Mouse (Mus musculus) CH12.LX (cell line): ENCODE results near the gene Vasp. TPM values are rescaled to one million over a fixed set of nuclear protein-coding genes. Genes with fewer than 3 reads are reported as not detected.
A peak's percentile ranks its signal among the peaks of the same experiment; 100 is the strongest.

ENCODE experiments used
- DNase-seq: peaks from one replicate; pipeline ENCODE4 v3.0.0-alpha.2; 2013; ENCODE audit errors: extremely low read depth
- H3K27ac ChIP-seq: 2 replicates; pipeline ENCODE4 v1.5.1; 2012; ENCODE audit warnings: low read depth, mild to moderate bottlenecking, control low read depth, moderate library complexity; ENCODE audit not compliant: insufficient read depth
- H3K27me3 ChIP-seq: replicated peaks from 2 replicates; pipeline ENCODE3; 2012; ENCODE audit warnings: inconsistent platforms
- H3K36me3 ChIP-seq, 2 experiments: replicated peaks in 1 of 2; 2 replicates each; pipeline versions ENCODE3 to v1.6.1; 2012; ENCODE audit warnings: inconsistent platforms in 1 of 2, low read length in 1 of 2, mild to moderate bottlenecking in 1 of 2, mixed read lengths in 1 of 2, moderate library complexity in 1 of 2; ENCODE audit not compliant: control insufficient read depth in 1 of 2, insufficient read depth in 1 of 2
- H3K4me1 ChIP-seq, 2 experiments: 2 replicates each; pipeline ENCODE4 v1.6.1; 2012; ENCODE audit warnings: inconsistent platforms in 1 of 2, moderate library complexity in 1 of 2; ENCODE audit not compliant: insufficient read depth in 2 of 2, control insufficient read depth in 1 of 2
- H3K4me2 ChIP-seq: 2 replicates; pipeline ENCODE4 v1.6.1; 2012; ENCODE audit warnings: low read depth, mild to moderate bottlenecking, control low read depth; ENCODE audit not compliant: poor library complexity, insufficient read depth, severe bottlenecking
- H3K4me3 ChIP-seq, 3 experiments: fragments of 150-350 bp in 1 of 3; sonication (generic) in 1 of 3; replicated peaks in 1 of 3; 2 replicates each; pipeline versions ENCODE3 to v1.5.1; 2011 to 2012; ENCODE audit warnings: low read depth in 2 of 3, low read length in 2 of 3, mild to moderate bottlenecking in 2 of 3, moderate library complexity in 2 of 3, control low read depth in 1 of 3, improper control_type of control experiment in 1 of 3, inconsistent platforms in 1 of 3, mixed read lengths in 1 of 3; ENCODE audit not compliant: poor library complexity in 1 of 3
- H3K79me2 ChIP-seq: replicated peaks from 2 replicates; pipeline ENCODE4 v1.6.1; 2012; ENCODE audit warnings: mild to moderate bottlenecking, moderate library complexity; ENCODE audit not compliant: control insufficient read depth, poor library complexity, insufficient read depth, severe bottlenecking; ENCODE audit errors: extremely low read depth
- H3K9ac ChIP-seq: 2 replicates; pipeline ENCODE4 v1.6.1; 2012; ENCODE audit warnings: low read depth, mild to moderate bottlenecking, control low read depth, moderate library complexity; ENCODE audit not compliant: insufficient read depth
- H3K9me3 ChIP-seq: replicated peaks from 2 replicates; pipeline ENCODE3; 2012; ENCODE audit warnings: low read length, inconsistent platforms, mixed read lengths
- CHD1 ChIP-seq: IDR thresholded peaks from 2 replicates; pipeline ENCODE4 v1.6.1; 2012; ENCODE audit warnings: low read depth, low read length, improper control_type of control experiment, inconsistent platforms
- ELF1 ChIP-seq: IDR thresholded peaks from 2 replicates; pipeline ENCODE4 v1.6.1; 2014; ENCODE audit warnings: low read depth, mild to moderate bottlenecking, inconsistent platforms, low read length, improper control_type of control experiment
- ETS1 ChIP-seq: conservative IDR thresholded peaks from 2 replicates; pipeline ENCODE4 v1.6.1; 2012; ENCODE audit warnings: low read depth, mild to moderate bottlenecking, inconsistent platforms, low read length, improper control_type of control experiment, moderate library complexity
- HCFC1 ChIP-seq: IDR thresholded peaks from 2 replicates; pipeline ENCODE4 v1.6.1; 2012; ENCODE audit warnings: low read depth, mild to moderate bottlenecking, inconsistent platforms, low read length, improper control_type of control experiment
- IRF4 ChIP-seq: IDR thresholded peaks from 2 replicates; pipeline ENCODE4 v1.6.1; 2014; ENCODE audit warnings: low read depth, mild to moderate bottlenecking, inconsistent platforms, low read length, improper control_type of control experiment
- JUN ChIP-seq: IDR thresholded peaks from 2 replicates; pipeline ENCODE4 v1.6.1; 2011; ENCODE audit warnings: low read depth, mild to moderate bottlenecking, low read length, improper control_type of control experiment, moderate library complexity; ENCODE audit not compliant: insufficient read depth
- JUND ChIP-seq: conservative IDR thresholded peaks from 2 replicates; pipeline ENCODE4 v1.6.1; 2011; ENCODE audit warnings: low read depth, low read length, improper control_type of control experiment
- KAT2A ChIP-seq: IDR thresholded peaks from 2 replicates; pipeline ENCODE4 v1.6.1; 2012; ENCODE audit warnings: low read length, improper control_type of control experiment, inconsistent platforms; ENCODE audit not compliant: insufficient replicate concordance
- MAFK ChIP-seq: IDR thresholded peaks from 2 replicates; pipeline ENCODE4 v1.6.1; 2011; ENCODE audit warnings: low read length, improper control_type of control experiment; ENCODE audit not compliant: insufficient replicate concordance
- MAX ChIP-seq: IDR thresholded peaks from 2 replicates; pipeline ENCODE4 v1.6.1; 2011; ENCODE audit warnings: low read length, improper control_type of control experiment
- MAZ ChIP-seq: IDR thresholded peaks from 2 replicates; pipeline ENCODE4 v1.6.1; 2012; ENCODE audit warnings: low read depth, mild to moderate bottlenecking, inconsistent platforms, low read length, improper control_type of control experiment, moderate library complexity
- MEF2A ChIP-seq: IDR thresholded peaks from 2 replicates; pipeline ENCODE4 v1.6.1; 2014; ENCODE audit warnings: low read depth, mild to moderate bottlenecking, inconsistent platforms, low read length, improper control_type of control experiment, borderline replicate concordance
- MXI1 ChIP-seq: IDR thresholded peaks from 2 replicates; pipeline ENCODE4 v1.6.1; 2011; ENCODE audit warnings: mild to moderate bottlenecking, low read depth, low read length, improper control_type of control experiment
- NELFE ChIP-seq: IDR thresholded peaks from 2 replicates; pipeline ENCODE4 v1.6.1; 2011; ENCODE audit warnings: low read depth, low read length, improper control_type of control experiment
- NRF1 ChIP-seq: IDR thresholded peaks from 2 replicates; pipeline ENCODE4 v1.6.1; 2014; ENCODE audit warnings: low read depth, mild to moderate bottlenecking, inconsistent platforms, low read length, improper control_type of control experiment, moderate library complexity
- POLR2A ChIP-seq: IDR thresholded peaks from 2 replicates; pipeline ENCODE4 v1.6.1; 2011; ENCODE audit warnings: low read depth, mild to moderate bottlenecking, improper control_type of control experiment, low read length
- POLR2AphosphoS2 ChIP-seq: IDR thresholded peaks from 2 replicates; pipeline ENCODE4 v1.6.1; 2011; ENCODE audit warnings: low read depth, low read length, improper control_type of control experiment
- RCOR1 ChIP-seq: conservative IDR thresholded peaks from 2 replicates; pipeline ENCODE4 v1.6.1; 2012; ENCODE audit warnings: low read depth, mild to moderate bottlenecking, inconsistent platforms, low read length, improper control_type of control experiment
- SIN3A ChIP-seq: IDR thresholded peaks from 2 replicates; pipeline ENCODE4 v1.6.1; 2012; ENCODE audit warnings: low read length, improper control_type of control experiment, inconsistent platforms
- SMC3 ChIP-seq: IDR thresholded peaks from 2 replicates; pipeline ENCODE4 v1.6.1; 2011; ENCODE audit warnings: low read depth, low read length, improper control_type of control experiment
- USF1 ChIP-seq: IDR thresholded peaks from 2 replicates; pipeline ENCODE4 v1.6.1; 2014; ENCODE audit warnings: low read depth, mild to moderate bottlenecking, inconsistent platforms, low read length, improper control_type of control experiment
- USF2 ChIP-seq: conservative IDR thresholded peaks from 2 replicates; pipeline ENCODE4 v1.6.1; 2011; ENCODE audit warnings: low read depth, low read length, improper control_type of control experiment
- ZC3H11A ChIP-seq: IDR thresholded peaks from 2 replicates; pipeline ENCODE4 v1.6.1; 2012; ENCODE audit warnings: low read depth, mild to moderate bottlenecking, inconsistent platforms, low read length, improper control_type of control experiment
- dilution Hi-C: fragments of 300-500 bp; cut with MboI; formaldehyde crosslinking; loops from 2 replicates; pipeline ENCODE4 v1.14.3; 2020; ENCODE audit warnings: low sequenced_read_pairs; ENCODE audit not compliant: extremely low pct_unique_long_range_greater_than_20kb, extremely low pct_ligation_motif_present
- in situ Hi-C: fragments of 300-500 bp; cut with MboI; formaldehyde crosslinking; loops from 3 replicates; pipeline ENCODE4 v1.14.3; 2019; ENCODE audit warnings: low sequenced_read_pairs, low pct_ligation_motif_present, low pct_unique_long_range_greater_than_20kb, mixed read lengths
- polyA plus RNA-seq: library from polyadenylated mRNA; unstranded; fragments of >175 nt; gene quantifications from 2 replicates; pipeline ENCODE4 v1.2.1, GENCODE M21; 2012; ENCODE audit warnings: low read depth; ENCODE audit not compliant: insufficient read length
- total RNA-seq, 2 experiments: library from RNA; depleted of rRNA; stranded (reverse); fragments of 300-350 nt in 1 of 2; fragments of >200 nt in 1 of 2; gene quantifications; 2 replicates each; pipeline ENCODE4 v1.2.3; 2012 to 2014

The Vasp gene
- total and polyA plus RNA-seq, 3 experiments: 114 to 191 (median 125) TPM

DNA sequence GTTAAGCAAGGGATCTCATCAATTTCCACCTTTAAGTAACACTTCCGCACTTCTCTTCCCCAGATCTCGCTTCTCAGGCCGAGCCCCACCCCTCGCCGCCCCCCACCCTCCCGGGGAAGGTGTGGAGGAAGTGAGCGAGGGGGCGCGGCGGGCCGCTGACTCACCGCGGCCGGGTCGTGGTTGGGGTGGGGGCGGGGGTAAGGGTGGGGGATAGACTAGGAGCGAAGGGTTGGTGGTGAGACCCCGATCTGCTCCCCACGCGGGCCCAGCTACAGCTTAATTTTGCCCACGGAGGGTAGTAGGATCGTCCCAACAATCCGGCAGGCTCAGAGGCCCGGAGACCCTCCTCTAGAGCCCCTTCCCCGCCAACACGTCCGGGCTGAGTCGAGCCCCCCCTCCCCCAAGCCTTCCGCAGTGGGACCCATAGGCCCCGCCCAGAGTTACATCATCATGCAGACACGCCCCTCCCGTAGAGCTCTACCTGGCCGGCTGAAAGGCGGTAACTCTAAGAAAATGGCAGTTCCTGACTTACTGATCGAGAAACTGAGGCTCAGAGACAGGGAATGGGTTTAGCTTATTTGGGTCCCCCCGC lies 652 bp upstream of the Vasp start (continued):
- TF ChIP-seq MAX (peak; percentile 16; the same call in 1 of the 2 replicates), MAFK (0 out of 2 replicates have a peak, but pooled peaks have one; percentile 2), ETS1 (peak; percentile 9), SMC3 (no peak), MAZ (peak; percentile 90), MEF2A (no peak), CHD1 (no peak), NELFE (peak; percentile 48)

DNA sequence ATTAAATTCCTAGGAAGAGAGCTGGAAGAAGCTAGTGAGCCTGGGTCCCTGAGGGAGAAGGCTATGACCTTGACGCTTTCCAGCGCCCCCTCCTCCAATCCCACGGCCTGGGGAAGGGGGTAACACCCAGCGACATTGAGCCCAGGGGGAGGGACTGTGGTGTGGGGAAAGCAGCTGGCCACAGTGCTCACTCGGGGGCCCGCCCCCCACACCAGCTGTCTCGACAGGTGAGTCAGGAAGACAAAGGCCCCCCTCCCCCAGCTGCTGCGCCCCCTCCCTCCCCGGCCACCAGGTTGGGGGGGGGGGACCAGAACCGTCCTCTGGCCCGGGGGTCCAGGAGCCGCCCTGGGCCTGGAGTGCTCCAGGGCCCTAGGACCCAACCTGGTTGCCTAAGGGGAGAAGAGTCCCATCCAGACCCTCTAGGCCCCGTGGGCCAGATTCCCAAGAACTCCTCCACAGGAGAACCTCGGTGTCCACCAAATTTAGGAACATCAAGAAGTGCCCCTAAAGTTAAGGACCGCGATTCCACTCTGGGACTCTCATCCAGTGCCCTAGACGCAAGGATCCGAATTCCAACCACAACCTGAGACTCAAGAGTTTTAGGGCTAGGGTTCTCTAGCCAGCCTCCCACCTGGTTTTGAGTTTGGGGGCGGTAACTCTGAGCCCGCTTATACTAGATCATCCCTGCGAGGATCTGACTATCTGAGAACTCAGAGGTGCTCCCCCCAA lies 944 bp downstream of the Vasp start:
- H3K4me2 ChIP-seq: peak overlapping the region; percentile 59
- no peaks in the 10 kb centered on the region for H3K27me3 ChIP-seq
- peaks cover 18 to 45% of the 10 kb centered on the region in 2 experiments for H3K4me1 ChIP-seq
- peaks cover 8 to 12% of the 10 kb centered on the region in 2 experiments for H3K36me3 ChIP-seq
- TF ChIP-seq KAT2A (no peak), ETS1 (peak; percentile 9; the same call in 1 of the 2 replicates), MAX (peak; percentile 7; the same call in 1 of the 2 replicates), POLR2AphosphoS2 (no peak), HCFC1 (0 out of 2 replicates have a peak, but pooled peaks have one; percentile 2), MAZ (0 out of 2 replicates have a peak, but pooled peaks have one; percentile 6)
- peaks cover 48% of the 10 kb centered on the region for H3K79me2 ChIP-seq
- in situ Hi-C loops (loop anchor here (5.0 kb wide), 1 partner anchor 38 kb away; no protein-coding TSS in a partner anchor), dilution Hi-C loops (no loop called here)
- peak overlapping the region; percentile 75 to 95 (median 94) for H3K4me3 ChIP-seq
- peak; percentile 55 for DNase-seq
- peaks cover under 1% of the 10 kb centered on the region for H3K9me3 ChIP-seq
- peak overlapping the region; percentile 91 for H3K9ac ChIP-seq
- H3K27ac ChIP-seq: peak overlapping the region; percentile 75; the same call in 1 of the 2 replicates

GRCm38 (mm10) chr7:19269721-19270441 lies 1.7 kb downstream of the Vasp start:
- no peaks in the 10 kb centered on the region for H3K9me3 ChIP-seq
- H3K79me2 ChIP-seq: peaks cover 56% of the 10 kb centered on the region
- peaks cover 16 to 20% of the 10 kb centered on the region in 2 experiments for H3K36me3 ChIP-seq
- in situ Hi-C loops: loop anchor here (5.0 kb wide), 1 partner anchor 38 kb away; no protein-coding TSS in a partner anchor
- peak overlapping the region; percentile 71 to 95 (median 94) for H3K4me3 ChIP-seq
- H3K27me3 ChIP-seq: no peaks in the 10 kb centered on the region
- peak overlapping the region; percentile 89 for H3K27ac ChIP-seq
- dilution Hi-C loops: no loop called here
- peak overlapping the region; percentile 91 for H3K9ac ChIP-seq
- peak; percentile 92 for DNase-seq
- peak overlapping the region; percentile 59 for H3K4me2 ChIP-seq
- H3K4me1 ChIP-seq: peaks cover 24 to 49% of the 10 kb centered on the region in 2 experiments
- TF ChIP-seq SMC3 (no peak), NRF1 (no peak), SIN3A (peak; percentile 73), RCOR1 (no peak), USF1 (no peak), MAFK (no peak), JUN (no peak), ELF1 (peak; percentile 54; the same call in 1 of the 2 replicates), IRF4 (0 out of 2 replicates have a peak, but pooled peaks have one; percentile 6), MAZ (peak; percentile 97), POLR2AphosphoS2 (no peak), POLR2A (peak; percentile 37; the same call in 1 of the 2 replicates), ZC3H11A (no peak), JUND (no peak), MXI1 (no peak; the same call in 1 of the 2 replicates), USF2 (no peak), HCFC1 (peak; percentile 38)
